Mouse (Mus musculus) kidney, postnatal 0 days (tissue): ENCODE results near the gene Xlr5b. TPM values are rescaled to one million over a fixed set of nuclear protein-coding genes. Genes with fewer than 3 reads are reported as not detected.
A peak's percentile ranks its signal among the peaks of the same experiment; 100 is the strongest.
"Not testable (repeated sequence)": the region's sequence is repeated elsewhere in the genome, so short reads cannot be mapped to it uniquely, and the experiment has no call there.

Source experiments
- ATAC-seq: fragments of 200-750 bp; cut with Nextera tagmentation; replicated peaks from 2 replicates; pipeline ENCODE4 v1.8.0; 2017; ENCODE audit warnings: low read depth, moderate number of reproducible peaks, moderate TSS enrichment, moderate library complexity; ENCODE audit not compliant: low FRiP score
- DNase-seq: peaks from one replicate; pipeline ENCODE4 v3.0.0-alpha.2; 2016; ENCODE audit warnings: low spot score
- H3K27ac ChIP-seq: fragments of 300-500 bp; sonication (generic); 2 replicates; pipeline ENCODE4 v1.5.1; 2014; ENCODE audit warnings: mild to moderate bottlenecking
- H3K27me3 ChIP-seq: fragments of 300-500 bp; sonication (generic); 2 replicates; pipeline ENCODE4 v1.6.1; 2014; ENCODE audit warnings: low read length, mixed read lengths; ENCODE audit not compliant: insufficient read depth
- H3K36me3 ChIP-seq: fragments of 300-500 bp; sonication (generic); 2 replicates; pipeline ENCODE4 v1.6.1; 2014; ENCODE audit warnings: low read length, mixed read lengths; ENCODE audit not compliant: insufficient read depth
- H3K4me1 ChIP-seq: fragments of 300-500 bp; sonication (generic); replicated peaks from 2 replicates; pipeline ENCODE4 v1.6.1; 2014; ENCODE audit warnings: antibody characterized with exemption, low read length, mixed read lengths; ENCODE audit not compliant: insufficient read depth
- H3K4me2 ChIP-seq: fragments of 300-500 bp; sonication (generic); 2 replicates; pipeline ENCODE4 v1.6.1; 2014; ENCODE audit warnings: mild to moderate bottlenecking, low read length, moderate library complexity, mixed read lengths
- H3K4me3 ChIP-seq: fragments of 300-500 bp; sonication (generic); replicated peaks from 2 replicates; pipeline ENCODE4 v1.5.1; 2014; ENCODE audit warnings: low read depth, low read length
- H3K9ac ChIP-seq: fragments of 300-500 bp; sonication (generic); 2 replicates; pipeline ENCODE4 v1.6.1; 2014; ENCODE audit warnings: low read depth, low read length
- H3K9me3 ChIP-seq: fragments of 300-500 bp; sonication (generic); replicated peaks from 2 replicates; pipeline ENCODE4 v1.6.1; 2016; ENCODE audit warnings: low read length, inconsistent platforms, mixed read lengths
- WGBS: fragments of 180-500 bp; shearing (Covaris S2); extraction: QIAGEN DNeasy Blood & Tissue Kit; methylation state at CpG from one replicate; pipeline ENCODE4 v1.1.7; 2014; 5-methylcytosine and 5-hydroxymethylcytosine counted together
- polyA plus RNA-seq: library from polyadenylated mRNA; unstranded; fragments of >200 nt; fragmentation: Nextera tagmentation; extraction: Ambion mirVana; gene quantifications from 2 replicates; pipeline ENCODE4 v1.2.1, GENCODE M21; 2015

Xlr5b gene
- 0.13 and 0.21 TPM in 2 replicates for polyA plus RNA-seq

GRCm38 (mm10) chrX:73148496-73148895, at the start of gene Xlr5b:
Xlr5b (plus strand) TSS chrX:73148796.
- not testable (repeated sequence) for H3K36me3 ChIP-seq, DNase-seq, H3K9ac ChIP-seq, H3K9me3 ChIP-seq, H3K27ac ChIP-seq, H3K4me3 ChIP-seq, H3K4me2 ChIP-seq, H3K27me3 ChIP-seq, H3K4me1 ChIP-seq, ATAC-seq
- no CpG with 5 or more reads among the region's 20 CpGs for WGBS

- not testable (repeated sequence) for H3K9ac ChIP-seq, H3K4me2 ChIP-seq, H3K27me3 ChIP-seq, H3K4me1 ChIP-seq, H3K4me3 ChIP-seq, H3K9me3 ChIP-seq, H3K27ac ChIP-seq, ATAC-seq, H3K36me3 ChIP-seq, DNase-seq
- WGBS = no CpG with 5 or more reads among the region's 7 CpGs
These were observed 31.8 kb upstream of the Xlr5b start, which contains the start of gene Gm14685 for GRCm38 (mm10) chrX:73116747-73117146. Gm14685 (plus strand) TSS chrX:73117047.

- not testable (repeated sequence) for H3K27ac ChIP-seq, DNase-seq, H3K27me3 ChIP-seq, H3K4me3 ChIP-seq, H3K9me3 ChIP-seq, H3K36me3 ChIP-seq, H3K4me2 ChIP-seq, H3K4me1 ChIP-seq, H3K9ac ChIP-seq
- WGBS = no CpG with 5 or more reads among the region's 12 CpGs
- peak; percentile 63 for ATAC-seq
These were observed 25.5 kb upstream of the Xlr5b start for GRCm38 (mm10) chrX:73122859-73123829.

GRCm38 (mm10) chrX:73143218-73143618, 5.4 kb upstream of the Xlr5b start:
- not testable (repeated sequence) for H3K27me3 ChIP-seq, H3K4me2 ChIP-seq, H3K4me1 ChIP-seq, H3K27ac ChIP-seq, H3K9me3 ChIP-seq, H3K36me3 ChIP-seq, DNase-seq, H3K9ac ChIP-seq, H3K4me3 ChIP-seq
- ATAC-seq = peak; percentile 59; the same call in 1 of the 2 replicates
- WGBS = no CpG with 5 or more reads among the region's 7 CpGs

GRCm38 (mm10) chrX:73149350-73149749, 754 bp downstream of the Xlr5b start, which contains the start of gene DXBay18:
DXBay18 (minus strand) TSS chrX:73149450.
- H3K27me3 ChIP-seq, H3K4me3 ChIP-seq, H3K27ac ChIP-seq, H3K4me1 ChIP-seq, H3K36me3 ChIP-seq, ATAC-seq, H3K4me2 ChIP-seq, DNase-seq, H3K9me3 ChIP-seq, H3K9ac ChIP-seq: not testable (repeated sequence)
- no CpG with 5 or more reads among the region's 7 CpGs for WGBS

GRCm38 (mm10) chrX:73176889-73177288, 28.3 kb downstream of the Xlr5b start, which contains the start of gene Spin2d:
Spin2d (minus strand) TSS chrX:73176989.
- H3K27me3 ChIP-seq, DNase-seq, H3K4me1 ChIP-seq, H3K9me3 ChIP-seq, ATAC-seq, H3K4me3 ChIP-seq, H3K27ac ChIP-seq, H3K4me2 ChIP-seq, H3K9ac ChIP-seq, H3K36me3 ChIP-seq: not testable (repeated sequence)
- WGBS = 78% methylated on average over 6 of the region's 15 CpGs

- H3K27me3 ChIP-seq, DNase-seq, H3K27ac ChIP-seq, H3K36me3 ChIP-seq, H3K4me3 ChIP-seq, H3K9me3 ChIP-seq, H3K9ac ChIP-seq, H3K4me2 ChIP-seq, H3K4me1 ChIP-seq: not testable (repeated sequence)
- 0 out of 2 replicates have a peak, but pooled peaks have one; percentile 33 for ATAC-seq
- WGBS = 79% methylated on average over 12 of the region's 12 CpGs
These were observed 43.3 kb downstream of the Xlr5b start, which contains the start of gene Xlr3b for GRCm38 (mm10) chrX:73191934-73192333. Xlr3b (plus strand) TSS chrX:73192207.

Other genes starting within 250 kb of the Xlr5b start
- 121 and 125 TPM in 2 replicates for gene Cetn2, start 230.4 kb upstream of the Xlr5b start, polyA plus RNA-seq
- 32.3 and 33.7 TPM in 2 replicates for gene Nsdhl, start 230.2 kb upstream of the Xlr5b start, polyA plus RNA-seq
- gene Zfp185, start 161.5 kb upstream of the Xlr5b start, polyA plus RNA-seq = 8.2 and 8.7 TPM in 2 replicates
- not detected in 2 replicates for gene Pnma5, start 111.7 kb upstream of the Xlr5b start, polyA plus RNA-seq
- gene Pnma3, start 84.0 kb upstream of the Xlr5b start, polyA plus RNA-seq = 0.04 and 0.06 TPM in 2 replicates
- 0.79 and 3.6 TPM in 2 replicates for gene Xlr4a, start 66.3 kb upstream of the Xlr5b start, polyA plus RNA-seq
- 1.7 and 7.6 TPM in 2 replicates for gene Xlr3a, start 51.7 kb upstream of the Xlr5b start, polyA plus RNA-seq
- 0.07 TPM in 1 of 2 replicates, not detected in the other for gene Gm14685, start 31.7 kb upstream of the Xlr5b start, polyA plus RNA-seq
- gene DXBay18, start 654 bp downstream of the Xlr5b start, polyA plus RNA-seq = not detected in 2 replicates
- gene Spin2d, start 28.2 kb downstream of the Xlr5b start, polyA plus RNA-seq = not detected in 2 replicates
- gene Xlr3b, start 43.4 kb downstream of the Xlr5b start, polyA plus RNA-seq = 1.2 and 26.3 TPM in 2 replicates
- gene Xlr4b, start 65.5 kb downstream of the Xlr5b start, polyA plus RNA-seq = 2.8 TPM in 1 of 2 replicates, not detected in the other
- gene F8a, start 79.5 kb downstream of the Xlr5b start, polyA plus RNA-seq = 15.1 and 16.6 TPM in 2 replicates
- gene Xlr4c, start 94.3 kb downstream of the Xlr5b start, polyA plus RNA-seq = 0.14 TPM in 1 of 2 replicates, not detected in the other
- gene Xlr3c, start 116.6 kb downstream of the Xlr5b start, polyA plus RNA-seq = 0.09 TPM in 1 of 2 replicates, not detected in the other
- gene Xlr5a, start 144.2 kb downstream of the Xlr5b start, polyA plus RNA-seq = 0.16 TPM in 1 of 2 replicates, not detected in the other
- 0.20 TPM in 1 of 2 replicates, not detected in the other for gene Xlr5c, start 144.2 kb downstream of the Xlr5b start, polyA plus RNA-seq
- not detected in 2 replicates for gene Gm45015, start 188.0 kb downstream of the Xlr5b start, polyA plus RNA-seq
- 5.4 and 6.0 TPM in 2 replicates for gene Zfp275, start 193.8 kb downstream of the Xlr5b start, polyA plus RNA-seq
- gene Gm18336, start 249.9 kb downstream of the Xlr5b start, polyA plus RNA-seq = not detected in 2 replicates